Mouse (Mus musculus): ENCODE measurements around the gene Gdpd1.

DNA sequence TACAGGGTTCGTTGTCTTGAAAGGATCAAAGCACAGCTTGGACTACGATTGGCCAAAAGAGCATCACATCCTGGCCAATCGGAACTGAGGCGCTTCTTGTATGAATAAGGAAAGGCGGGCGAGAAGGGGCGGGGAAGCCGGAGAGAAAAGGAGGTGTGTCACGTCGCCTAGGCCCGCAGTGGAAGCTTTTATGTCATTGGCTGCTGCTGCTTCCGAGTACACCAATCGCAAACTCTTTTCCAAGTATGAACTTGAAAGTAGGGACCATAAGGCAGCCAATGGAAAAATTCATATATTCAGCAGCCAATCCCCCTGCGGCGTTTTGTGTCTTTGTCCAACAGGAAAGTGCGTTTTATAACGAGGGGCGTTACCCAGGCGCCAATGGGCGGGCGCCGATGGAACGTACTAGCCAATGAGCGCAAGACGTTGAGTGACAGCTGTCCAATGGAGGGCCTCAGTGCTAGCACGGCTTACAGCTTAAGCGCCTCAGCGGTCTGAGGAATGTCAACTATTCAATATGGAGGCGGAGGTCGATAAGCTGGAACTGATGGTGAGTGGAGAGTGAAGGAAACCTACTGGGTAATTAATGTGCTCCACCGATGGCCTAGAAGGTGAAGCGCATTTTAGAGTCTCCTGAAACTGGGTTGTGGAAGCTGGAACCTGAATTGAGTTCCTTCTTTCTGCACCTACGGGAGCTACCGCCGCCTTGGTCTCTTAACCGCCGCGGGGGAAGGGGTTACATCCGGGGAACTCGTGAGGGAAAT is 35.1 kb upstream of the Gdpd1 start, which contains the start of gene Ska2:
- peak; percentile 90 to 92 for TF ChIP-seq POLR2A (IDR thresholded peaks at IDR 0.05; ENCODE audit: control insufficient read depth in 1 of 2, insufficient read depth in 1 of 2, low read depth in 1 of 2, low read length in 2 of 2, poor library complexity in 1 of 2)
- no peak for TF ChIP-seq USF1 (IDR thresholded peaks at IDR 0.05; ENCODE audit: low read depth, low read length)
- no peak for TF ChIP-seq EP300 (IDR thresholded peaks at IDR 0.05; ENCODE audit: low read depth in 1 of 2, low read length in 2 of 2)
- no peak for TF ChIP-seq CTCF (IDR thresholded peaks at IDR 0.05 in 2 of 3, conservative IDR thresholded peaks at IDR 0.05 in 1 of 3; ENCODE audit: control insufficient read depth in 1 of 3, insufficient read depth in 1 of 3, low read depth in 2 of 3, low read length in 3 of 3, poor library complexity in 1 of 3, severe bottlenecking in 1 of 3)
- peak; percentile 33; the same call in 1 of the 2 replicates for TF ChIP-seq GATA1 (IDR thresholded peaks at IDR 0.05; ENCODE audit: low read depth, low read length)
- peak; percentile 97 for TF ChIP-seq TBP (IDR thresholded peaks at IDR 0.05; ENCODE audit: low read depth, low read length)
- no peak for TF ChIP-seq TAL1 (IDR thresholded peaks at IDR 0.05; ENCODE audit: low read length)
- peak; percentile 88 for TF ChIP-seq E2F4 (IDR thresholded peaks at IDR 0.05; ENCODE audit: borderline replicate concordance, low read depth, low read length)

Data from MEL (cell line).